Mouse (Mus musculus): Measurements from ENCODE around the gene Raver2. TPM values are rescaled to one million over a fixed set of nuclear protein-coding genes. Genes with fewer than 3 reads are reported as not detected.

The Raver2 gene
- 11.3 and 12.5 TPM in 2 replicates for polyA plus RNA-seq (2014; fragmentation: Nextera tagmentation; extraction: Ambion mirVana)

GRCm38 (mm10) chr4:101068786-101069153 is at the start of gene Raver2:
Gene Raver2, plus strand, starts transcription at chr4:101068983.
- Histone ChIP-seq H3K9me3 (ENCODE audit: low read depth, low read length) (no peaks in the 10 kb centered on the region), H3K27ac (ENCODE audit: low read depth) (peak within 1 kb of the TSS; percentile 36; the same call in 1 of the 2 replicates), H3K4me1 (ENCODE audit: insufficient read depth) (0 out of 2 replicates have a peak, but pooled peaks cover 4% of the 10 kb centered on the region), H3K4me3 (ENCODE audit: low read depth, low read length) (peak within 1 kb of the TSS; percentile 77), H3K4me2 (peak within 1 kb of the TSS; percentile 96), H3K27me3 (ENCODE audit: insufficient read depth, low read length) (no peaks in the 10 kb centered on the region), H3K9ac (peak within 1 kb of the TSS; percentile 75), H3K36me3 (ENCODE audit: insufficient read depth) (no peaks in the 10 kb centered on the region)
- peak; percentile 80 for DNase-seq
- peak; percentile 56 for TF ChIP-seq CTCF (IDR thresholded peaks at IDR 0.05; ENCODE audit: low read depth)
- WGBS = 2% methylated on average over 47 of the region's 54 CpGs
- peak; percentile 82 for ATAC-seq (ENCODE audit: insufficient read depth)

- no peak for TF ChIP-seq CTCF (IDR thresholded peaks at IDR 0.05; ENCODE audit: low read depth)
Measured at GRCm38 (mm10) chr4:101020596-101020995, 48.2 kb upstream of the Raver2 start, which contains the start of gene Gm10577. Gene Gm10577, minus strand, starts transcription at chr4:101020696.

GRCm38 (mm10) chr4:101026566-101026965 is 42.2 kb upstream of the Raver2 start:
- H3K36me3 ChIP-seq (ENCODE audit: insufficient read depth) = no peaks in the 10 kb centered on the region
- no peak overlapping the region for H3K4me3 ChIP-seq (ENCODE audit: low read depth, low read length)
- DNase-seq (peak; percentile 1), ATAC-seq (ENCODE audit: insufficient read depth) (no peak)
- no peak for TF ChIP-seq CTCF (IDR thresholded peaks at IDR 0.05; ENCODE audit: low read depth)
- H3K9me3 ChIP-seq (ENCODE audit: low read depth, low read length) = no peaks in the 10 kb centered on the region; the same call in 1 of the 2 replicates
- H3K4me1 ChIP-seq (ENCODE audit: insufficient read depth) = peaks cover 9% of the 10 kb centered on the region
- H3K27me3 ChIP-seq (ENCODE audit: insufficient read depth, low read length) = no peaks in the 10 kb centered on the region
- no peak overlapping the region for H3K9ac ChIP-seq
- H3K4me2 ChIP-seq = no peak overlapping the region
- no peak overlapping the region for H3K27ac ChIP-seq (ENCODE audit: low read depth)
- WGBS = 47% methylated on average over 5 of the region's 5 CpGs

More at GRCm38 (mm10) chr4:101020596-101020995, 48.2 kb upstream of the Raver2 start, which contains the start of gene Gm10577:
- Histone ChIP-seq H3K27me3 (ENCODE audit: insufficient read depth, low read length) (no peaks in the 10 kb centered on the region), H3K36me3 (ENCODE audit: insufficient read depth) (no peaks in the 10 kb centered on the region), H3K4me2 (no peak within 1 kb of the TSS), H3K9ac (no peak within 1 kb of the TSS), H3K27ac (ENCODE audit: low read depth) (no peak within 1 kb of the TSS), H3K9me3 (ENCODE audit: low read depth, low read length) (no peaks in the 10 kb centered on the region; the same call in 1 of the 2 replicates), H3K4me3 (ENCODE audit: low read depth, low read length) (no peak within 1 kb of the TSS), H3K4me1 (ENCODE audit: insufficient read depth) (no peaks in the 10 kb centered on the region)
- no peak for DNase-seq
- 76% methylated on average over 4 of the region's 4 CpGs for WGBS
- ATAC-seq (ENCODE audit: insufficient read depth) = no peak

- peak; percentile 56 for DNase-seq
- Histone ChIP-seq H3K27ac (ENCODE audit: low read depth) (no peak overlapping the region), H3K4me3 (ENCODE audit: low read depth, low read length) (no peak overlapping the region), H3K36me3 (ENCODE audit: insufficient read depth) (no peaks in the 10 kb centered on the region), H3K4me1 (ENCODE audit: insufficient read depth) (peaks cover 9% of the 10 kb centered on the region), H3K9me3 (ENCODE audit: low read depth, low read length) (no peaks in the 10 kb centered on the region; the same call in 1 of the 2 replicates), H3K4me2 (no peak overlapping the region), H3K9ac (no peak overlapping the region), H3K27me3 (ENCODE audit: insufficient read depth, low read length) (no peaks in the 10 kb centered on the region)
- TF ChIP-seq CTCF (IDR thresholded peaks at IDR 0.05; ENCODE audit: low read depth) = no peak
- ATAC-seq (ENCODE audit: insufficient read depth) = peak; percentile 21; the same call in 1 of the 2 replicates
- WGBS = 59% methylated on average over 2 of the region's 2 CpGs
Measured at GRCm38 (mm10) chr4:101026995-101027394, 41.8 kb upstream of the Raver2 start.

- TF ChIP-seq CTCF (IDR thresholded peaks at IDR 0.05; ENCODE audit: low read depth) = no peak
- no peak for ATAC-seq (ENCODE audit: insufficient read depth)
- Histone ChIP-seq H3K27me3 (ENCODE audit: insufficient read depth, low read length) (no peaks in the 10 kb centered on the region), H3K9me3 (ENCODE audit: low read depth, low read length) (no peaks in the 10 kb centered on the region; the same call in 1 of the 2 replicates), H3K36me3 (ENCODE audit: insufficient read depth) (no peaks in the 10 kb centered on the region), H3K9ac (no peak overlapping the region), H3K4me1 (ENCODE audit: insufficient read depth) (peaks cover 9% of the 10 kb centered on the region), H3K27ac (ENCODE audit: low read depth) (no peak overlapping the region), H3K4me3 (ENCODE audit: low read depth, low read length) (no peak overlapping the region), H3K4me2 (no peak overlapping the region)
- 51% methylated on average over 9 of the region's 9 CpGs for WGBS
- DNase-seq = peak; percentile 63
Measured at GRCm38 (mm10) chr4:101027852-101028411, 40.9 kb upstream of the Raver2 start.

GRCm38 (mm10) chr4:101033047-101033446 is 35.7 kb upstream of the Raver2 start:
- Histone ChIP-seq H3K9me3 (ENCODE audit: low read depth, low read length) (no peaks in the 10 kb centered on the region), H3K27me3 (ENCODE audit: insufficient read depth, low read length) (no peaks in the 10 kb centered on the region), H3K9ac (no peak overlapping the region), H3K4me3 (ENCODE audit: low read depth, low read length) (no peak overlapping the region), H3K27ac (ENCODE audit: low read depth) (no peak overlapping the region), H3K36me3 (ENCODE audit: insufficient read depth) (no peaks in the 10 kb centered on the region), H3K4me1 (ENCODE audit: insufficient read depth) (no peaks in the 10 kb centered on the region), H3K4me2 (no peak overlapping the region)
- no peak for TF ChIP-seq CTCF (IDR thresholded peaks at IDR 0.05; ENCODE audit: low read depth)
- 67% methylated on average over 3 of the region's 3 CpGs for WGBS
- DNase-seq (no peak), ATAC-seq (ENCODE audit: insufficient read depth) (no peak)

GRCm38 (mm10) chr4:101035131-101035530 is 33.7 kb upstream of the Raver2 start:
- peak; percentile 22; the same call in 1 of the 2 replicates for TF ChIP-seq CTCF (IDR thresholded peaks at IDR 0.05; ENCODE audit: low read depth)
- Histone ChIP-seq H3K36me3 (ENCODE audit: insufficient read depth) (no peaks in the 10 kb centered on the region), H3K9ac (no peak overlapping the region), H3K9me3 (ENCODE audit: low read depth, low read length) (no peaks in the 10 kb centered on the region), H3K4me1 (ENCODE audit: insufficient read depth) (no peaks in the 10 kb centered on the region), H3K27ac (ENCODE audit: low read depth) (no peak overlapping the region), H3K4me3 (ENCODE audit: low read depth, low read length) (no peak overlapping the region), H3K4me2 (no peak overlapping the region), H3K27me3 (ENCODE audit: insufficient read depth, low read length) (no peaks in the 10 kb centered on the region)
- DNase-seq = peak; percentile 71
- ATAC-seq (ENCODE audit: insufficient read depth) = no peak
- 53% methylated on average over 5 of the region's 5 CpGs for WGBS
